Mouse (Mus musculus): ENCODE measurements at regions not wholly inside any gene's neighbourhood (a gene's known extent, or its start where the extent isn't known, plus 50 kb on each side); places are given as distances from the start of the nearest gene placed in this dataset.
A peak's percentile ranks its signal among the peaks of the same experiment; 100 is the strongest.
"Not testable (repeated sequence)": the region's sequence is repeated elsewhere in the genome, so short reads cannot be mapped to it uniquely, and the experiment has no call there.

GRCm38 (mm10) chr16:50009542-50009941 lies 209.2 kb downstream of the Cd47 start:
- DNase-seq (ENCODE audit: low read depth, low spot score) = no peak

DNA sequence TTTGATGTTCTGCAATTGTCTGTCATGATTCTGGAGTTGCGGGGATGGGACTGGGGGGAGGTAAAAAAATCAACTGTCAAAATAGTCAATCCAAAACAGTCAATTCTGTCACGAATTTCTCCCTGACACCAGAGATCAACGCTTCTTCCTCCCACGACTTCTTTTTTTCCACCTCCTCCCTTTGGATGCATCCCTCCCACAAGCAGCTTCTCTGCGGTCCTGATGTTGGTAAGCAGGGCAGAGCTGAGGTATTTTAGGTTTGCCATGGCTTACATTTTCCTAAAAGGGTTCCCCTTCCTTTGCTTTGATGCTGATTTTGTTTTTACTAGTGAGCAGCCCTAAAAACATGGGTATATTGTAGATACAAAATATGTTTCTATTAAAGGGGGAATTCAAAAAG lies 209.7 kb downstream of the Cd47 start:
- DNase-seq (ENCODE audit: low read depth, low spot score) = no peak

DNA sequence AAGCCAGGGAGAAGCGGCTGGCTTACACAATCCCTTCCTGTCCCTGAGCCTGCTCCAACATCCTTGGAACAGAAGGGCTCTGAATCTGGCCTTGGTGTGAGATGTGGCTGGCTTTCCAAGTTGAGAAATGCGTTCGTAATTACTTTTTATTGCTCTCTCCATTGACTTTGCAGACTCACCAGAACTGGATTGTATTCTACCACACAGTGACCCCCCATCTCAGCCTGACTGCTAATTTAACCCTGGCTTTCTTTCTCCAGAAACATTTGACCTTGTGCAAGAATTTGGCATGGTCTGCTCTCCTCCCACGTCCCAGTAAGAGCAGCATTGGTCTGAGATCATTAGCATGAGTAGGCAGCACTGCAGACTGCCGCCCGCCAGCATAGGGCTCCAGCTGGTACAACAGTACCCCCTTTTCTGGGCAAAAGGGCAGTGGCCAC lies 210.2 kb downstream of the Cd47 start:
- DNase-seq (ENCODE audit: low read depth, low spot score) = no peak

DNA sequence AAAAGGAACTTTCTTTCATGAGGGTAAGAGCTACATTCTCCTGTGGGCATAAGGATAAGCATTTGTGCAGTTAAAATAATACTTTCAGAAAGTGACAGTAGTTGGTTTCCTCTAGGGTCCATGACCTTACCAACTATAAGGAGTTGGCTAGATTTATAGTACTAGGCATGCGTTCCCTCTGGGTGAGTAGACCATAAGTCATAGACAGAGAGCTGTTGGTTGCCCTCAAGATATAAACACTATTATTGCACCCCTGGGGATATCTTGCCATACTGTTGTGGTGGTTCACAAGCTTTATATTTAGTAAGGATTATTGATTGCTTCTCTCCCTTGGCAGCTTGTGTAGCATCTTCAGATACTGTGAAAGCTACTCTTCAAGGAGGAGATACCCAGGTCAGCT lies 223.6 kb downstream of the Cd47 start:
- DNase-seq (ENCODE audit: low read depth, low spot score) = no peak

DNA sequence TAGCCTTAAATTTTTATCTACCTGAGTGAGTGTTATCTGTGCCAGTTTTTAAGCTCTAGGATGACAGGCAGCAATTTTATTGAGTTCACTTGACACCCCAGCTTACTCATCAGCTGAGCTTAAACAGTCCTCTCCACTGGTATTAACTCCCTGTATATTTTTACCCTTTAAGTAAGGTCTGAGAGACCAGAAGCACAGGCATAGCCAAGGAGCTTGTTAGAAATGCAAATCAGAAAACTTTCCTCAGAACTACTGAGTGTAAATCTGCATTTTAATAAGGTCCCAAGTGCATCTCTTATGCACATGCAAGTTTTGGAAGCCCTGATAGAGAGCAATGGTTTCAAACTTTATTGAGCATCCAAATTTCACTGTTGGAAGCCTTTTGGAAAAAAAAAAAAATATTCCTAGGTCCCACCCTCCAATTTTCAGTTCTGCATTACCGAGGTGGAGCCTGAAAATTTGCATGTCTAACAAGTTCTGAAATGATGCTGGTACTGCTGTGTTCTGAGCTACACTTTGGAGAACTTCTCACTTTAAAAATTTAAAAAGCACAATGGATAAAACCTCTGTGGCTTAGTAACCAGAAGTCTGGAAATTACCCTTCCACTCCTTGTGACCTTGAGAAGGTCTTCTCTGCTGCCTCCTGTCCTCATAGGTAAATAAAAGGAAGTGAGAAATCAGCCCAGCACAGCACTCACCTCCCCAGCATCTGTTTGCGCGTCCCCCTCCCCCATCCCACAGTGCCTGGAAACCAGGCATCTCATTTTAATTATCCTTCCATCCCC lies 226.0 kb downstream of the Cd47 start:
- DNase-seq (ENCODE audit: low read depth, low spot score) = no peak

DNA sequence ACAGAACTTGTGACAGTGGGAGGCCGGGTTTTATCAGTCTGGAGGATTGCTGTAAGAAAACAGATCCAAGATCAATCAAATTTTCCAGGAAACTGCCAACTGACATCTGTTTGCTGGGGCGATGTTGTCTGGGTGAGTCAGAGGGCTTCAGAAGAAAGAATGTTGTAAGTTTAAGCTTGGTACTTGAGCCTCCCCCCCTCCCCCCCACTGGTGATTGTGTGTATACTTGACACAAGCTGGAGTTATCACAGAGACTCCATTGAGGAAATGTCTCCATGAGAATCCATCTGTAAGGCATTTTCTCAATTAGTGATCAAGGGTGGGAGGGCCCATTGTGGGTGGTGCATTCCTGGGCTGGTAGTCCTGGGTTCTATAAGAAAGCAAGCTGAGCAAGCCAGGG lies 226.9 kb downstream of the Cd47 start:
- peak; percentile 59 for DNase-seq (ENCODE audit: low read depth, low spot score)

GRCm38 (mm10) chr16:50029711-50030110 lies 229.4 kb downstream of the Cd47 start:
- no peak for DNase-seq (ENCODE audit: low read depth, low spot score)

- not testable (repeated sequence) for DNase-seq (ENCODE audit: low read depth, low spot score)
These were observed 230.0 kb downstream of the Cd47 start for GRCm38 (mm10) chr16:50030355-50030754.

GRCm38 (mm10) chr16:50030905-50031369 lies 230.6 kb downstream of the Cd47 start:
- DNase-seq (ENCODE audit: low read depth, low spot score) = no peak

GRCm38 (mm10) chr16:50032798-50033197 lies 232.5 kb downstream of the Cd47 start:
- DNase-seq (ENCODE audit: low read depth, low spot score) = no peak

- no peak for DNase-seq (ENCODE audit: low read depth, low spot score)
These were observed 236.0 kb downstream of the Cd47 start for GRCm38 (mm10) chr16:50036296-50036734.

DNA sequence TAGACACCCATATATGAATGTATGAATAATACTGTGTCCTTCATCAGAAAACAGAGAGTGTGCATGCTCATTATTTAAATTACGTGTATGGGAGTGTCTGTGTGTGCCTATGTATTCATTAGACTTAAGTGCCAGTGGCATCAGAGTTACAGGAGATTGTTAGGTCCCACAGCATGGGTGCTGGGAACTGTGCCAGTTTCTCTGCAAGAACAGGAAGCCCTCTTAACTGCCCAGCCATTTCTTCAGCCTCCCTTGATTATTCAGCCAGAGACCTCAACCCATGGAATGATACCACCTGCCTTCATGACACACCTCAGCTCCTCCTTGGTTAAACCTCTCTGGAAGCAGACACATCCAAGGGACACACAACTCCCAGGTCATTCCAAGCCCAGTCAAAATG lies 243.8 kb downstream of the Cd47 start:
- DNase-seq (ENCODE audit: low read depth, low spot score) = no peak

GRCm38 (mm10) chr16:50045552-50046547 lies 245.5 kb downstream of the Cd47 start:
- peak; percentile 76 for DNase-seq (ENCODE audit: low read depth, low spot score)

DNA sequence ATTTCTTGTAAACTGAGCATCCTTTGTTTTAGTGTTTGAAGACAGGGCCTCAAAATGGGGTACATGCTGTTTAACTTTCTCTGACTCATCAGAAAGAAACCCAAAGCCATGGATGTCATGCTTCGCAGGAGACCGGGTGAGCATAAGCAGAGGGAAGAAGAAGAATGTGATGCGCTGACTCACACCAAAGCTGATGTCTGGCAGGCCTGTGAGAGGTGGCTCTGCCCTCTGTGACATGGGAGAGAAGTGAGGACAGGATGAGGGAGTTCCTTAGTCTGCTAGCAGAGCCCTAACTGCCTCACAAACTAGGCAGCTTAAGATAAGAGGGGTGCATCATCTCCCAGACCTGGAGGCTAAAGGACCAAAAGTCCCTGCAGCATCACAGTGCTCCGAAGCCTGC lies 263.2 kb downstream of the Cd47 start:
- no peak for DNase-seq (ENCODE audit: low read depth, low spot score)

DNA sequence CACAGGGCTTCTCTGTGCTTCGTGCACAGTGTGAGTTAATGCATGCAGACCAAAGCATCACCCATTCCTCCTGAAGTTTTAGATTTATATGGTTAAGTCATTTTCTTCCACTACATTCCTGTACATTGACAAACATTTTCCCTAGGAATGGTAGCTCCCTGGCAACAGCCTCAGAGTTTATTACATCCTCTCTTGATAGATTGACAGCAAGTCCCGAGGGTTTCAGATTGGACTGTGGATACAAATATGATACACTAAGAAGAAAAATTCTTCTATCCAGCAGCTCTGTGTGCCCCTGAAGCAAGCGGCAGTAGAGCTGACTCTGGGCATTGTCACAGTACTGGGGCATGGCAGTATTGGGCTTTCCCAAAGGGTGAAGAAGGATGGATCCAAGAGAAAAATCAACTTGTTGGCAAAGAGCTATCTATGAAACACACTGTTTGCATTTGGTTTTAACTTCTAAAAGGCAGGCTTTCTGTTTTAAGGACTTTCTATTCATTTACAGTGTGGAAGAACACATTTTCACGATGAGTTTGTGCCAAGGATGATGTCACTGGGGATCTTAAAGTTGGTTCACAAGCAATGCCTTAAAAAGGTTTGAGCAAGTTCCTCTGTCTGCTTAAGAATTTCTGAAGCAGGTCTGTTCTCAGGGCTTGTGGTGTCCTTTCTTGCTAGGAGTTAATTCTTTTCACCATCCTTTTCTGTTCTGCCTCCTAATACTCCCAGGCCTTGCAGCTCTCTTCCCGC lies 265.2 kb downstream of the Cd47 start:
- DNase-seq (ENCODE audit: low read depth, low spot score) = no peak

DNA sequence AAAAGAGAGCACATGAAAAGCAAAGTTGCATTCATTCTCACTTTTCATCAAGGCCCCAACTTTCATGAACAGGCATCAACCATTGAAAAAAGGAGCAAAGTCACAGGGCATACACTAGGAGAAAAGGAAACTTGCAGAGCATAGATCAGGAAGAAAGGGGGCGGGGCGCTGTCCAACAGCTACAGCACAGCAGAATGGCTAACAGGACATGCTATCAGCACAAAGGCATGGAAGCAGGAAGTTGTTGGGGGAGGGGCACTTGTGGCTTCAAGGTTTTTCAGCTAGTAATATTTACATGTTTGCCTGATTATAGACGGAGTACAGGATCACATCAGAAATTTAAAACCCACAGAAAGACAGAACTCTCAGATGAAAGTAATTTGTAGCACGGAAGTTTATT lies 268.7 kb downstream of the Cd47 start:
- DNase-seq (ENCODE audit: low read depth, low spot score) = peak; percentile 19

DNA sequence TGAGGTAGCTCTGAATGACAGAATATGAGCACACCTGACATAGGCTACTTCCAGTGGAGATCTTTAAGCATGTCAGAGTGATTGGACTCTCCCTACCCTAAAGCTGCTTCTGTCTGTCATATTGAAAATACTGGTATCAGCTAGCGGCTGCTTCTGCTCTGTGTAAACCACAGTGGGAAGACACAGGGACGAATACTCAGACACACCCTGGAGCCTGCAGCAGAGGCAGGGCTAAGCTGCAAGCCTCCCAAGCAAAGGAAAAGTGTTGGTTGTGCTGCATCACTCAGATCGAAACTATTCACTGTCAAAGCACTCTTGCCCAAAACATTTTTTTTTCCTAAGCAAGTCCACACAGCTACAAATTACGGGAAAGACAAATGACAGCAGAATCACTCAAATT lies 270.4 kb downstream of the Cd47 start:
- no peak for DNase-seq (ENCODE audit: low read depth, low spot score)

- no peak for DNase-seq (ENCODE audit: low read depth, low spot score)
These were observed 272.6 kb downstream of the Cd47 start for GRCm38 (mm10) chr16:50072853-50073360.

DNA sequence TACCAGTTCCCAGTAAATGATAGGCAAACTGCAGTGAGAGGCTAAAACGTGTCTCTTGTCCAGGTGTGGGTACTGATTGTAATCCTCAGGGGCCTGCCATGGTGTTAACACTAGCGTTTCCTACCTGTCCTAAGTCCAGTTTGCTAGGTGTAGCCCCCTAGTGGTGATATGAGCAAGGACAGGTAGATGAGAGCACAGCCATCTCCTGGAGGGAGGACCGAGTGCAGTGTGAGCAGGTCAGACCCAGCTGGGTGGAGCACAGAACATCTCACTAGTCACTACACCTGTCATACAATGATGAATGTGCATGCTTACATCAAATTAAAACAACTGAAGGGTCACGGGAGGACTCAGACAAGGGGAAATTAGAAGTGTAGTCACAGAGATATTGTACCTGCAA lies 273.6 kb downstream of the Cd47 start:
- DNase-seq (ENCODE audit: low read depth, low spot score) = no peak

GRCm38 (mm10) chr16:50075641-50076040 lies 275.3 kb downstream of the Cd47 start:
- DNase-seq (ENCODE audit: low read depth, low spot score) = no peak

- DNase-seq (ENCODE audit: low read depth, low spot score) = no peak
These were observed 281.2 kb downstream of the Cd47 start for GRCm38 (mm10) chr16:50081511-50081910.

All from mesoderm, embryonic 11.5 days (tissue).